Mouse (Mus musculus): ENCODE data around the gene Pcdh9.

- TF ChIP-seq CTCF (IDR thresholded peaks at IDR 0.05; ENCODE audit: low read depth, low read length) (no peak), POLR2A (IDR thresholded peaks at IDR 0.05; ENCODE audit: extremely low read depth, insufficient read depth, low read length) (no peak)
Observed at GRCm38 (mm10) chr14:93627241-93627640, 263.2 kb downstream of the Pcdh9 start.

All from liver, adult 2 months (tissue).